Mouse (Mus musculus) myocyte (in vitro differentiated cells): Measurements from ENCODE around the gene Fsd1l.

Experiments
- CEBPB ChIP-seq: IDR thresholded peaks from 2 replicates; pipeline ENCODE4 v1.6.1; 2011; ENCODE audit warnings: mild to moderate bottlenecking, moderate library complexity; ENCODE audit not compliant: poor library complexity, insufficient read depth, severe bottlenecking
- MAX ChIP-seq: IDR thresholded peaks from one replicate; pipeline ENCODE4 v1.6.1; 2011; ENCODE audit warnings: low read depth, mild to moderate bottlenecking, control low read depth
- MYOD1 ChIP-seq, 3 experiments: IDR thresholded peaks; one replicate each; pipeline ENCODE4 v1.6.1; 2011; ENCODE audit warnings: control low read depth in 2 of 3, low read depth in 2 of 3, mild to moderate bottlenecking in 2 of 3, moderate library complexity in 1 of 3; ENCODE audit not compliant: insufficient read length in 2 of 3, control insufficient read depth in 1 of 3
- MYOG ChIP-seq, 3 experiments: IDR thresholded peaks; one replicate each; pipeline ENCODE4 v1.6.1; 2011; ENCODE audit warnings: control low read depth in 2 of 3, low read depth in 2 of 3, mild to moderate bottlenecking in 2 of 3; ENCODE audit not compliant: insufficient read length in 2 of 3, control insufficient read depth in 1 of 3, insufficient read depth in 1 of 3
- POLR2A ChIP-seq: IDR thresholded peaks from one replicate; pipeline ENCODE4 v1.6.1; 2011; ENCODE audit warnings: low read depth, mild to moderate bottlenecking, control low read depth, moderate library complexity; ENCODE audit not compliant: insufficient read length
- REST ChIP-seq: IDR thresholded peaks from one replicate; pipeline ENCODE4 v1.6.1; 2011; ENCODE audit warnings: mild to moderate bottlenecking, control low read depth, moderate library complexity; ENCODE audit not compliant: insufficient read depth, insufficient read length
- TCF12 ChIP-seq: IDR thresholded peaks from one replicate; pipeline ENCODE4 v1.6.1; 2011; ENCODE audit warnings: mild to moderate bottlenecking, control low read depth; ENCODE audit not compliant: poor library complexity, insufficient read depth, severe bottlenecking
- USF1 ChIP-seq: IDR thresholded peaks from one replicate; pipeline ENCODE4 v1.6.1; 2011; ENCODE audit warnings: low read depth, mild to moderate bottlenecking, control low read depth, moderate library complexity

DNA sequence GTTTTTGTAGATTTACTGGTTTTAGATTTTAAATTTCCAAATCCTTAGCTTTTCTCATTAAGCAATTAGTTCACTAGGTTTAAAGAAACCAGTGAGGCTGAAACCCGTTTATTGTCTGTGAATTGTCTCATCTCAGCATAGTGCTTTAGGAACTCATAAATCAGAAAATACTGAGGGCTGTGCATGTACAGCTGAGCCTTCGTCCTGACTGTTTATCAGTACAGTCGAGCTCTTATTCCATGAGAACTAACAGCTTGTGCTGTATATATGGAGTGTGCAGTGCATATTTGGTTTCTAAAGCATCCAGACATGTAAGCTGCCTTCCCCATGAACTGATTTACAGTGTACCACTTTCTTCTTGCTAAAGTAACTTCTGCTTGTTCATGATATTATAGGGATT, 26.8 kb downstream of the Fsd1l start:
- TF ChIP-seq POLR2A, result no peak
- no peak for TF ChIP-seq CEBPB
- TF ChIP-seq MAX, result no peak
- no peak for TF ChIP-seq REST
- TF ChIP-seq TCF12, result no peak
- TF ChIP-seq MYOG (IDR thresholded peaks at IDR 0.05; ENCODE audit: control insufficient read depth in 1 of 3, insufficient read depth in 1 of 3, insufficient read length in 2 of 3, low read depth in 2 of 3), result no peak
- TF ChIP-seq USF1, result no peak
- no peak for TF ChIP-seq MYOD1 (IDR thresholded peaks at IDR 0.05; ENCODE audit: control insufficient read depth in 1 of 3, insufficient read length in 2 of 3, low read depth in 2 of 3)
